Mouse (Mus musculus) spleen, adult 2 months (tissue): ENCODE measurements around the gene Olfr550.

Source experiments
- CTCF ChIP-seq: fragments of 200-500 bp; IDR thresholded peaks from 2 replicates; pipeline ENCODE4 v1.5.1; 2011; ENCODE audit warnings: mild to moderate bottlenecking, inconsistent platforms; ENCODE audit not compliant: insufficient read depth, insufficient read length, insufficient replicate concordance; ENCODE audit errors: extremely low read depth
- POLR2A ChIP-seq: fragments of 200-500 bp; IDR thresholded peaks from 2 replicates; pipeline ENCODE4 v1.6.1; 2011; ENCODE audit warnings: low read depth, low read length, inconsistent platforms

GRCm38 (mm10) chr7:102564999-102565997, 5.9 kb upstream of the Olfr550 start, which contains the start of gene Trim21:
- TF ChIP-seq POLR2A (peak; percentile 34; the same call in 1 of the 2 replicates), CTCF (no peak)
